Mouse (Mus musculus) leukemia stem cell, adult 10-12 weeks (primary cell): Measurements from ENCODE around the gene Olfr1221. TPM values are rescaled to one million over a fixed set of nuclear protein-coding genes. Genes with fewer than 3 reads are reported as not detected.

Experiments used
- polyA plus RNA-seq: library from polyadenylated mRNA; stranded (reverse); fragments of >175 nt; gene quantifications from 2 replicates; pipeline ENCODE4 v1.2.3, GENCODE M21; 2012; ENCODE audit warnings: low replicate concordance

The Olfr1221 gene
- polyA plus RNA-seq: not detected in 2 replicates

DNA sequence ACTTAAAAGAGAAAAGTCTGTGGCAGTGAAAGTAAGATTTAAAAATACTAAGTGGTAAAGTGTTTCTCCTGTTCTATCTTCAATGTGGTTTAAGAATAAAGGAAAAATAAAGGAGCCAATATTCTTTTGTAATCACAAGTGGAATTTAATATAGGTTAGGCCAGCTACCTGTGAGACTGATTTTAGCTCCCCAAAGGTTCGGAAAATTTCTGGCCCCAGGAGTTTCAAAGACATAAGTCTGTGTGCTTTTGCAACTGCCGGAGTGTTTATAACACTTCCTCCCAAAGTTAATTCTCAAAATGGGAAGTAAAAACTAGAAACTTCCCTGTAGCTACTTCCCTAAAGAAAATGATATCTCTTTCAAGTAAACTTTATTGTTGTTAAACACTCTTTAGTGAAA lies at the start of gene Olfr1221:
Gene Olfr1221 (minus strand): TSS at position 101 of the 400 bp plus-strand sequence.

DNA sequence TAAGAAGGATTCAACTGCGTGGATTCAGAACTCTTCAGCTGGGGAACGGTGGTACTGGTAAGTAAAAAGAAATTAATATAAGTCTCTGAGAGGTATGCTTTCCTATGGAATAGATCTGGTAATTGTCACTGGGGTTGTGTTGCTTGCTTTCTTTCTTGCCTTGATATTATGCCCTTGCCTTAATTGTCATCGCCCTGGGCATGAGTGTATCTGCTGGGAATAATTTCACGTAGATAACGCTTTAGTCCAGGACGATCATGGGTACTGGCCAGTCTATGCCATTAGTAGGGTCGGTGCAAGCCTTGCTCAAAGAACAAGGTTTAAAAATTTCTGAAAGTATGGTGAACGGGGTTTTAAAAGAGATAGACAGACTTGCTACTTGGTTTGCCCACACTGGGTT lies 46.9 kb upstream of the Olfr1221 start, which contains the start of gene Olfr1224-ps1:
Gene Olfr1224-ps1 (minus strand): TSS at position 101 of the 400 bp plus-strand sequence.

DNA sequence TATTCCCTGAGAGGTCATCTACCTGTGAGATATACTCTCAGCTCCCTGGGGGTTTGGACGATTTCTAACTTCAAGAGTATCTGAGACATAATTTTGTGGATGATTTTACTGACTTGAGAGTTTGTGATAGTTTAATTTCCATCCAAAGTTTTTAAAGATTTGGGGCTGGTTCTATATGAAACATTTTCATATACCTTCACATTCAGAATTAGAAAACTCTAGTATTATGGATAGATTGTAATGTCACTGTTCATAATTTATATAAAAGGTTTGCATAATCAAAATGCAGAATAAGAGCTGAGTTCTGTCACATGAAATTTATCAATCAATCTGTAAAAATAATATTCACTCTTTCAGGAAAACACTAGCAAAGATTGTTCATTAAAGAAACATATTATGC lies 34.4 kb upstream of the Olfr1221 start, which contains the start of gene Olfr1223:
Gene Olfr1223 (minus strand): TSS at position 101 of the 400 bp plus-strand sequence.

DNA sequence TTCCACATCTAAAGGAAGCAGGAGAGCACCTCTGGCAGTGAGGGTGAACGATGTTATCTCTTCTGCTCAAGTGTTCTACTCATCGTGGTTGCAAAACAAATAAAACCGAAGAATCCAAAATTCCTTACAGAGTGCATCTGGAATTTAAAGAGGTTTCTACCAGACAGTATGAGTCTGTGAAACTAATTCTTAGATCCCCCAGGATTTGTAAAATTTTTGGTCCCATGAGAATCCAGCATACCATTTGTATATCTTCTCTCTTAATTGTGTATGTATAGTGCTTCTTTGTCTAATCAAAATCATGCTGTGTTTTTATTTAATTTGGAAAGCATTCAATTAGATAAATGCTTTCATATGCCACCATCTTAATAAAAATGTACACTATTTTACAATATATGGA lies 15.9 kb upstream of the Olfr1221 start, which contains the start of gene Olfr1222:
Gene Olfr1222 (minus strand): TSS at position 101 of the 400 bp plus-strand sequence.

DNA sequence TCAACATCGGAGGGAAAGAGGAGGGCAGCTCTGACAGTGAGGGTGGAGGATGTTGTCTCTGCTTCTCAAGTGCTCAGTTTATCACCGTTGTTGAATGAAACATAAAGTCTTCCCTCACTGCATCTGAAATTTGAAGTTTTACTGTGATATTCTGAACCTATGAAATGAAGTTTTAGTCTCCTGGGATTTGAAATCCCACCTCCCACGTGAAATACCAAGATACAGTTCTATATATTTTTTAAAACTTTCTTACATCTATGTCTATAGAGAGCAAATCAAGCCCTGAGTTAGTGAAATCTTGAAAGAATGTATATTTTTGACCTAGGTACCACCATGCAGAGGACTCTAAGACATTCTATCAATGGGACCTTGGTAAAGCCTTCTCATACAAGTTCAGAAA lies 10.3 kb downstream of the Olfr1221 start, which contains the start of gene Olfr1220:
Gene Olfr1220 (minus strand): TSS at position 101 of the 400 bp plus-strand sequence.

DNA sequence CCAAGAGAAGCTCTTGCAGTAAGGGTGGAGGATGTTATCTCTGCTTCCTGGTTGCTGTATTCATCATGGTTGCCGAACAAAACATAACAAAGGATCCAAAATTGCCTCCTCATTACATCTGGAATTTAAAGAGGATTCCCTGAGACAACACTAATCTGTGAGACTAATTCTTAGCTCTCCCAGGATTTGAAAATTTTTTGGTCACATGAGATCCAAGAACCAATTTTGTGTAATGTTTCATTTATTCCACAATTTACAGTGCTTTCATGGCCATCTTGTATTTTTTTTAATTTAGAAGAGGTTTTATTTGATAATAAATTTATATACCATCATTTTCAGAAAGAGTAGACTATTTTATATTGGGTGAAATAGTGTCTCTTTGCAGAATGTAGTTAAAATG lies 33.7 kb downstream of the Olfr1221 start, which contains the start of gene Olfr1219:
Gene Olfr1219 (minus strand): TSS at position 101 of the 400 bp plus-strand sequence.

DNA sequence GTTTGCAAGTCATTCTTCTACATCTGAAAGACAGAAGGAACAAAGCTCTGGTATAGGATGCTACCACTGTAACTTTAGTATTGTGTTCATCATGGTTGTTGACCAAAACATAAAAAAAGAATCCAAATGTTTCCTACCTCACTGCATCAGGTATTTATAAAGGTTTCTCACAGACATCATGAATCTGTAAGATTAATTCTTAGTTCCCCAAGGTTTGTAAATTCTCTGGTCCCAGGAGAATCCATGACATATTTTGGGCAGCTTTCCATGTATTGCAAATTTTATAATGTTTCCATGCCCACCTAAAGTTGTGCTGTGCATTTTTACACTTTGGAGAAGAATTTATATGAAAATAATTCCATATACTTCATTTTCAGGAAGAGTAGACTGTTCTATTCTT lies 56.0 kb downstream of the Olfr1221 start, which contains the start of gene Olfr1218:
Gene Olfr1218 (minus strand): TSS at position 101 of the 400 bp plus-strand sequence.

Other genes with a start within 250 kb of the Olfr1221 start
- gene Olfr1208, start 215.0 kb downstream of the Olfr1221 start, polyA plus RNA-seq: not detected in 2 replicates
- gene Olfr1209, start 202.1 kb downstream of the Olfr1221 start, polyA plus RNA-seq: not detected in 2 replicates
- gene Olfr1211, start 179.2 kb downstream of the Olfr1221 start, polyA plus RNA-seq: not detected in 2 replicates
- 0.33 TPM in 1 of 2 replicates, not detected in the other for gene Olfr1212, start 163.3 kb downstream of the Olfr1221 start, polyA plus RNA-seq
- gene Gm13762, start 137.0 kb downstream of the Olfr1221 start, polyA plus RNA-seq: not detected in 2 replicates
- not detected in 2 replicates for gene Olfr1214, start 124.6 kb downstream of the Olfr1221 start, polyA plus RNA-seq
- gene Olfr1215, start 110.3 kb downstream of the Olfr1221 start, polyA plus RNA-seq: not detected in 2 replicates
- not detected in 2 replicates for gene Olfr1216, start 98.9 kb downstream of the Olfr1221 start, polyA plus RNA-seq
- gene Olfr1217, start 85.2 kb downstream of the Olfr1221 start, polyA plus RNA-seq: not detected in 2 replicates
- not detected in 2 replicates for gene Olfr1218, start 56.1 kb downstream of the Olfr1221 start, polyA plus RNA-seq
- gene Olfr1219, start 33.8 kb downstream of the Olfr1221 start, polyA plus RNA-seq: not detected in 2 replicates
- not detected in 2 replicates for gene Olfr1220, start 10.4 kb downstream of the Olfr1221 start, polyA plus RNA-seq
- gene Olfr1222, start 15.8 kb upstream of the Olfr1221 start, polyA plus RNA-seq: not detected in 2 replicates
- not detected in 2 replicates for gene Olfr1223, start 34.3 kb upstream of the Olfr1221 start, polyA plus RNA-seq
- gene Olfr1224-ps1, start 46.8 kb upstream of the Olfr1221 start, polyA plus RNA-seq: 0.26 TPM in 1 of 2 replicates, not detected in the other
- gene Olfr1225, start 57.4 kb upstream of the Olfr1221 start, polyA plus RNA-seq: not detected in 2 replicates
- gene Olfr1226, start 82.8 kb upstream of the Olfr1221 start, polyA plus RNA-seq: not detected in 2 replicates
- gene Olfr1228, start 136.8 kb upstream of the Olfr1221 start, polyA plus RNA-seq: not detected in 2 replicates
- not detected in 2 replicates for gene Olfr1229, start 170.7 kb upstream of the Olfr1221 start, polyA plus RNA-seq
- not detected in 2 replicates for gene Olfr1230, start 180.0 kb upstream of the Olfr1221 start, polyA plus RNA-seq
- 0.39 TPM in 1 of 2 replicates, not detected in the other for gene Olfr1231, start 189.8 kb upstream of the Olfr1221 start, polyA plus RNA-seq
- gene Olfr1232, start 212.4 kb upstream of the Olfr1221 start, polyA plus RNA-seq: not detected in 2 replicates
- not detected in 2 replicates for gene Olfr1233, start 225.1 kb upstream of the Olfr1221 start, polyA plus RNA-seq
- gene Olfr1234, start 247.6 kb upstream of the Olfr1221 start, polyA plus RNA-seq: not detected in 2 replicates